Mouse (Mus musculus): ENCODE measurements at regions not wholly inside any gene's neighbourhood (a gene's known extent, or its start where the extent isn't known, plus 50 kb on each side); places are given as distances from the start of the nearest gene placed in this dataset.
"Not testable (repeated sequence)": the region's sequence is repeated elsewhere in the genome, so short reads cannot be mapped to it uniquely, and the experiment has no call there.

DNA sequence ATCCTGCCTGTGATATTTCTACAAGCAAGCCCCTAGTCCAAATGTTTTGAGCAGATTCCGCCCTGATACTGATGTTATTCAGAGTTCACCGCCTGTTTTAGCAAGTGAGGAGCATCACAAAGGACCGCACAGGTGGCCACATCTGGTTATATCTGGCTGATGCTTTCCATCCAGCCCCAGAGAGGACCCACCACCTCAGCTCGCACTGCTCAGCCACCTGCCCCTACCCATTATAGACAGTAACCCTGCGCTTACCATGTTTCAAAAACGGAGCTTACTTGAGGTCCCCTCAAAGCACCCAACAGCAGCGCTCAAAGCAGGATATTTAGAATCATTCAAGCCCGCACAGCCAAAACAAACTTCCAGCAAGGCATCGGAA, 84.2 kb upstream of the Mettl4 start:
- TF ChIP-seq POLR2A (IDR thresholded peaks at IDR 0.05; ENCODE audit: insufficient read depth, low read depth, low read length); CTCF (IDR thresholded peaks at IDR 0.05); EP300 (IDR thresholded peaks at IDR 0.05; ENCODE audit: insufficient read depth, low read depth, low read length): not testable (repeated sequence)

Data from heart, adult 2 months (tissue).